Mouse (Mus musculus): ENCODE measurements around the gene Sdhd.

The Sdhd gene

DNA sequence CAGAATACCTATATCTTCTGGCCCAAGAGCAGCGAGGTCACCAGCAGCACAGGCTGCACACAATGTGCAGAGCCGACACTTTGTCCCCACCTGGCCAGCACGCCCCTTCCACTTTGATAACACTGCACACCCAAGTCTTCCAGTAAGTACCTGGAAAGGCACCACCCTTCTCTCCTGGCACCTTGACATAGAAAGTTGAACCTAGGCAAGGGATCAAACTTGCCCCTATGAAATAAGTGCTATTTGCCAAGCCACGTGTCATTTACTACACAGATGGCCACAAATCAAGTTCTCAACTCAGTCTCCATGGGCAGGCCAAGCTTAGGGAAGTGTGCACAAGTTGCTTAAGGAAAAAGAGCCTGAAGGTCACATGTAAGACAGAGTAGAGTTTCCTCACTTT lies 16.7 kb downstream of the Sdhd start:
- DNase-seq (ENCODE audit: low read depth, low spot score), result no peak

DNA sequence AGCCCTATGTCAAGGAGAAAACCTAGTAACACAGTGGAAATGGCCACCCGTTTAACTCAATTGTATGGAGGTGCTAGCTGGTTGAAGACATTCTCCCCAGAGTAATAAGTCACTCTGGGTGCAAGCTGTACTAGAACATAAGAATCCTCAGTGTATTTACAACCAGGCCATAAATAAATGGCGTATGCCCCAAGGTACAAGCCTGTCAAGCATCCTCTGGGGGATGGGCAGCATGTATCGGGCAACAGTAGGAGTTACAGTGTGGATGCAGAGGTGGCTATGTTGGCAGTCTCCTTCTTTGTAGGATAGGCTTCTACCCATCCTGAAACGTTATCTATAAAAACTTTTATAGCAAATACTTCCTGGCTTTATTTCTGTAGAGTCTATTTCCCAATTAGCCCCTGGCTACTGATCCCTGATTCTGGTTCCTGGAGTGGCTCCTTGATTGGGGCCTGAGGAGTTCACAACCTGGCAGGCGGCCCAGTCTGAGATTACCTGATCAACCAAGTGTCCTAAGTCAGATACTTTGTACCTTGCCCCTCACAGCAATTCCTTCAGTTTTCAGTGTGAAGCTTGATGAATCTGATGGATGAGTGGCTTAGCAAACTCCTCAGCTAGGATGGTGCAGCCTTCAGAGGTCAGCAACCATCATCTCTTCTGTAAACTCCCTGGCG lies 18.3 kb downstream of the Sdhd start:
- no peak for DNase-seq (ENCODE audit: low read depth, low spot score)

DNA sequence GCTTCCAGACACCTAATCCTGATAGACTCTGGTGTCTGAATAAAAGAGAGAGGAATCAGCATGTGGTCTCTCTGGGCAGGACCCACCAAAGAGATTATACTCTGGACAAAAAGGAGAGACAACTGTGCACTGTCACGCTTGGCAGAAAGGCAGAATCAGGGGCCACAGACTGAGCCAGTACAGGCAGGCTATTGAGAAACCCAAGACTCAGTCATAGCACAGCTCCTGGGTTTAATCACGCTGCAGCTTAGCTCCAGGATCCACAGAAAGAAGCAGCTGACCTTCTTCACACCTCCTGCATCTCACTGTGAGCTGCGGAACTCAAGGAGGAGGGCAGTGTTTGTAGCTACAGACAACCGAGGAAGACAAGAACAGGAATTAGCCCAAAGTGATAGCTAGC lies 23.2 kb downstream of the Sdhd start:
- DNase-seq (ENCODE audit: low read depth, low spot score), result no peak

DNA sequence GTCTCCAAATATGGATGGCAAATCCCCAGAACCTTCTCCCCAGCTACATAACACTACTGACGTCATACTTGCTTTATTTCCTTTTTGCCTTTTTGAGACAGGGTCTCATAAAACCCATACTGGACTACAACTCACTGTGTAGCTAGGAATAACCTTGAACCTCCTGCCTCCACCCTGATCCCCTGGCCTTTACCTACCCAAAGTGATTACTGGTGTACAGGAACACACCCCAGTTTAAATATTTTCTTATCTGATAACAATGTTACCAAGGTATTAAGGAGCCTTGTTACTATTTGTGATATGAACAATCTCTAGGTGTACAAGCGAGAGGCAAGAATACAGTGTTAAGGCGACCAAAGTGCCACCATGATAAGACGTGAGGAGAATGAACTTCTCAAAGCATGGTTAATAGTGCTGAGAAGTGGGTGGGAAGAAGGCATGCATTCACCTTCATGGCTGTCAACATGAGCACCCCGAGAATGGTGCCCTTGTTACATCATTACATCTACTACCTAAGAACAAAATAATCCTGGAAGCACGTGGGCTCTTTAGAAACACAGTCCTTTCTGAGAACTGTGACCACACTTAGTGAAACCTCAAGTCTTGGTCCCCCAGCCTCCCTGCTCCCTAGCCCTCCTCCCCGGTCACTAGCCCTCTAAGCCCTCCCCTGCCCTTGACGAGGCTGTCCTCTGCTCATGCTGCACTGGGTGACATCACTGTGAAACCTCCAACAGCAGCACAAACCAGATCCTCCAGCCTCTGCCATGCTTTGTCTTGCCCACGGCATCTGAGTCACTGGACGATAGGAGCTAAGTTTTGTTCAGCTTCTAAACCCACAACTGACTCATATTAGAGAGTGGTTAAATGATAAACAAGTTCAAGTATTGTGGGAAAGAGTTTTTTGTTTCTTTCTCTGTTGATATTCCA lies 33.8 kb downstream of the Sdhd start:
- no peak for DNase-seq (ENCODE audit: low read depth, low spot score)

DNA sequence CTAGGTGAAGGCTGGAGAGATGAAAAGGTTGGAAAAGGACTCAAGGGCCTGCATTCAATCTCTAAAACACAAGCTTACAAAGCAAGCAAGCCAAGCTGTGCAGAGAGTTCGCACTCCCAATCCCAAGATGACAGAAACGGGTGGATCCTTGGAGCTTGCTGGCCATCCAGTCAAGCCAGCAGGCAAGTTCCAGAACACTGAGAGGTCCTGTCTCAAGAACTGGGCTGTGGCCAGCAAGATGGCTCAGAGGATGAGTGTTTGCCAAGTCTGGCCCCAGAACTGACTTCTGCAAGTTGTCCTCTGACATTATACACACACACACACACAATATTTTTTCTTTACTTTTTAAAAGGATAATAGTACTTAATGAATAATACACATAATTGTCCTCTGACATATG lies 35.7 kb downstream of the Sdhd start:
- no peak for DNase-seq (ENCODE audit: low read depth, low spot score)

DNA sequence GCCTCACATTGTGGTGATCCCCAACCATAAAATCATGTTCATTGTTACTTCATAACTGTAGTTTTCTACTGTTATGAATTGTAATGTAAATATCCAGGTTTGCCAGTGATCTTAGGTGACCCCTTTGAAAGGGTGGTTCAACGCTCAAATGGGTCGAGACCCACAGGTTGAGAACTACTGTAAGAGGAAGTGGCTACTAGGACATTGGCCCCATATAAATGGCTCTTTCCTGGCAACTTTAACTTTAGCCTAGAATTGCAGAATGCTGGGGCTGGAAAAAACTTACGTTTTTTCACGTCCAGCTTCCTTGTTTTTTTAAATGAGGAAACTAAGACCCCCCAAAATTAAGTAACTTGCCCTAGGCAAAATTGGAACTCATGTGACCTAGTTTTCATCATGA lies 36.2 kb downstream of the Sdhd start:
- DNase-seq (ENCODE audit: low read depth, low spot score), result no peak

DNA sequence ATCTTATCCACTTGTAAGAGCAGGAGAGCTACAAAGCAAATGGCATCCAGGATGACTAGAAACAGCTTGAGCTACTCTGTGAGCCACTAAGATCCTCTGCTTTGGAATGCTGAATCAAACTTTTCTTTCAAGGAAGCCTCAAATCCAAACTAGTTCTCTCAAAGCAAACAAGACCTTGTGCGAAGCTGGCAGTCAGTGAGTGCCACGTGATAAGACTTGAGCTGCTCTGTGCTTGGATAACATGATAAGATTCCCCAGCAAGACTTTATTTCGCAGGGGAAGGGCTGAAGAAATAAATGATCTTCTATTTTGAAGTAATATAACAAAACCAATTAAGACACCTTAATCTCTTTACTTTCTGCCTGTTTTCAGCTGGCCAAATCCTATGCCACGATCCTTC lies 37.7 kb downstream of the Sdhd start:
- no peak for DNase-seq (ENCODE audit: low read depth, low spot score)

DNA sequence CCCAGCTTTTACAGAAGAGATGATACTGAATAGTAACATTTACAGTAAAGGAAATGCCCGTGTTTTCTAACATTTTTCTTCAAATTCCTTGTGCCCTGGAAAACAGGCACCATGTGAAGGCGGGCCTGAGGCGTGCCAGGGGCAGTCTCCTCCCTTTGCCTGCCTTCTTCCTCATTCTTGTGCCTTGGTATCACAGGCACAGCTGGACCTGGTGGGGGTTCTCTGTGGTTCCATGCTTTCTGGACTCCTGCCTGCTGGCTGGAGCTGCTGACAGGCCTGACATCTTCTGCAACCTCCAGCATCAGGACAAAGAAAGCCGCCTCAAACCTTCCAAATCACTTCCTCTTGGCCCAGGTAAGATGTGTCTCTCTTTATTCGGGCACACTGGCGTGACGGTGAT lies 38.4 kb downstream of the Sdhd start:
- DNase-seq (ENCODE audit: low read depth, low spot score), result no peak

DNA sequence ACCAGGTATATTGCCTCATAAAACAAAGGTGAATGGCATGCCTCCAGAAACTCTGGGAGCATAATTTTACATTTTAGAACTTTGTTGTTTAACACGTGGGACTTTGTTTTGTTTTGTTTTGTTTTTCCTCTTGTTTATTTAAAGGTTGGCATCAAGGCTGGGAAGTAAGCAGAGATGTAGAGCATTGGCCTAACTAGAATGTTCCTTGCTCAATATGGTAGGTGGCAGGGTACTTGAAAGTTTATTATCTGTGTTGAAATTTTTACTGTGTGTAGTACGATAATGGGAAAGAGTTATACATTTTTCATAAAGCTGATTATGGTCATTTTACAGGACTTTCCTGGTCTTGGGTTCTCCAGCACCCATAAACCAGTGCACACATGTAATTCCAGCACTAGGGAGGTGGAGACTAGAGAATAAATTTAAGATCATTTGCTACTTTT lies 41.7 kb downstream of the Sdhd start:
- no peak for DNase-seq (ENCODE audit: low read depth, low spot score)

DNA sequence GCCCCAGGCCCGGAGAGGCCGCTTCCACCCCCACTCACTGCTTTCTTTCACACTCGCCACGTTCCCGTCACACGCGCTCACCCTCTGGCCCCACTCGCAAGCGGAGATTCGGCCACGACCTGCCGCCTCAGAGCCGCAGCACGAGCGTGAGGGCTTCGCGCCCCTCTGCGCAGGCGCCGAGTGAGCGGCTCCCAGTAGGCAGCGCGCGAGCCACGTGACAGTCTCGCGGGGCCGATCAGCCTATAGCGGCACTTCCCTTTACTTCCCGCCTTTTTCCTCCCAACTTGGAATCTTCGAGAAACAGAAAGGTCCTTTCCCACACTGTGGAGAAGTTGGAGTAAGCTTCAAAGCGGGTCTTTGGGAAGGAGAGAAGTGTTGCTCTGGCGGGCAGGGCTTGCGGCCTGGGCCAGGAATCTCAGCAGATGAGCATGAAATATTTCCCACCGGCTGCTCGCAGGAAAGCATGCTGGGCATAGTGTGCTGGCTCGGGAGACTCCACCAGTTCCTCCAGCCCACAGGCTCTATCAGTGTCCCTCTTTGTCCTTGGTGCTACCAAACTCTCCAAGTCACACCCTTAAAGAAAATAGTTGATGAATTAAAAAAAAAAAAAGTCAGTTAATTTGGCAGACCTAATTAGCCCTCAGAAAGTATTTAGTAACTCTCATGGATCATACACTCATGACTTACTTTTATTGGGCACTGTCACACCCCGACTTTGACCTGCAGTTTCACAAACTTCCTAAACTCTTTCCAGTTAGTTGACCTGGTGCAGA lies 42.3 kb downstream of the Sdhd start, which contains the start of gene Tex12:
Tex12 (minus strand) TSS at position 181 of the 773 bp plus-strand sequence.
- DNase-seq (ENCODE audit: low read depth, low spot score), result no peak

DNA sequence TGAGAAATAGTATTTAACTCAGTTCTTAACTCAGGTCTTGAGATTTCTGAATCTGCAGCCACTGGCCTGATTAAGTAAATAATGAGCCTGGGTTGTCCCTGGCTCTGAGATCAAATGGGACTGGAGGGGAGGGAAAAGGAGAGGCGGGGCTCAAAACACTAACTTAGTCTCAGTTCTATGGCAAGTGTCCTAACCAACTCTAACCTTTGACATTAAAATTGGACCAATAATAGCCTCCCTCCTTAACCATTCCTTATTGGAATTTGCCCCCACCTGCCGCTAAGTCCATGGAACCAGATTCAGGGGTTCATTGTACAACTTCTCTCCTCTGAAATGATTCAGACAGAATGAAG lies 48.5 kb downstream of the Sdhd start, which contains the start of gene Bco2:
Bco2 (minus strand) TSS at position 88 of the 353 bp plus-strand sequence.
- DNase-seq (ENCODE audit: low read depth, low spot score), result no peak

DNA sequence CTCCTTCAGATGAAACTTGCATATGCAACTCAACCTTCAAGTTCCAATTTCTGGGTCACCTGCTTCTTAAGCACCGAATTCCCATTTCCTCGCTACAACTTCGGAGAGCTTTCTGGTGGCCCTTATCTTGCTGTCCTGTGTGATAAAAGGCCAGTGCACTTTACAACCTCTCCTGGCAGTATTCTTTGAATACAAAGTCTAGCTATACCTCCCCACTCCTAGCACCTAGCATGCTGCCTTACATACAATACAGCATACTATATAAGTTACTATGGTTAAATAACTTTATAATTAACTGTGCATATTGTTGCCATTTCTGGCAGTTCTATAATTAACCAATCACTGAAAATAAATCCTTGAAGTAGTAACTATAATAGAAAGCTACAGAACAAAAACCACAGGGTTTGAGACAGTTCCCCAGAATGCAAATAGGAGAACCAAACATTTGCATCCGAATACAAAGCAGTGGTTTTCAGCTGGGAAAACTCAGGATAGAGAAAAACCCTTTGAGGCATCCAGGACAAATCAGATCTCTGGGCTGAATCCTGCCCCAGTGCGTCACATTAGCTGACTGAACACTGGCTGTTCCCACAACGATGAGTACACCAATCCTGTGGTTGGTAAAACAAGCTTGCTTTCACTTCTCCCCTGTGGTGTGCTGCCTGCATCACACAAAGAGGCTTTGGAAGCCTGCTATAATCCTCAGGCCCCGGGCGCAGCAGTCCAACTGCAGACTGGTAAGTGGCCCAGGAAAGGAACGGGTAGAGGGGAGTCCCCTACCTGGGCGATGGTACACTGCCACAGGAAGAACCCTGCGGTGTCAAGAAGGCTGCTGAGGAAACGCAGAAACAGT lies 49.1 kb downstream of the Sdhd start, which contains the start of gene Il18:
Il18 (plus strand) TSS at position 587 of the 853 bp plus-strand sequence.
- DNase-seq (ENCODE audit: low read depth, low spot score), result no peak

DNA sequence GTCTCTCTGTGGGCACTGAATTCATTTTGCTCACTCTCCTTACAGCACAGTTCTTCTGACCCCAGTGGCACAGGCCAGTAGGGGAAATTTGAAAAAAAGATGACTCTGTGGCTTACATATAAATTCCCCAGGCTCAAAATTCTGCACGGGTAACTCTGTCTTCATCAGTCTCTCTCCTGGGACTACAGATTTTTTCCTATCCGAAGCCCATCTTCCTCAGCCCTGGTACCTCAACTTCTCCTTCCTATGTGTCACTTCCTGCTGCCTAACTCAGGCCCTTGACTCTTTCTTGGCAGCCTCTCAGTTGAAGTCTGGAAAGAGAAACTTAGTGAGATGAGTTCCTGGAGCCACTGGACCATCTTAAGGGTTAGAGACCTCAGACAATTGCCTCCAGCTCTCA lies 50.1 kb downstream of the Sdhd start:
- no peak for DNase-seq (ENCODE audit: low read depth, low spot score)

DNA sequence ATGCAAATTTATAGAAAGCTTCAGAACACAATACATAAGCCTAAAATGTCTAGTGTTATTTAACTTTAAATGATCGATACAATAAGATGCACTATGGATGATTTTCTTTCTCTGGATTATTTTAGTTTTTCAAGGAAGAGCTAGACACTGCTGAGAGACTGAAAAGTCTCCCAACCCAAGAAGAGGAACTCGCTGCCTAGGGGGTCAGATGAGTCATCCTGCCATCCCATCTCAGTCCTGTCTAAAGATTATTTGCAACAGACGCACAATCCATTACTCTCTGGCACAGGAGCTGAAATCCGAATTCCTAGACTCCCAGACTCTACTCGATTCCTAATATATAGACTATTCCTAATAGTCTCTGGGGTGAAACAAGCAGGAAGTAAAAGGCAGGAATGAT lies 51.4 kb downstream of the Sdhd start:
- no peak for DNase-seq (ENCODE audit: low read depth, low spot score)

DNA sequence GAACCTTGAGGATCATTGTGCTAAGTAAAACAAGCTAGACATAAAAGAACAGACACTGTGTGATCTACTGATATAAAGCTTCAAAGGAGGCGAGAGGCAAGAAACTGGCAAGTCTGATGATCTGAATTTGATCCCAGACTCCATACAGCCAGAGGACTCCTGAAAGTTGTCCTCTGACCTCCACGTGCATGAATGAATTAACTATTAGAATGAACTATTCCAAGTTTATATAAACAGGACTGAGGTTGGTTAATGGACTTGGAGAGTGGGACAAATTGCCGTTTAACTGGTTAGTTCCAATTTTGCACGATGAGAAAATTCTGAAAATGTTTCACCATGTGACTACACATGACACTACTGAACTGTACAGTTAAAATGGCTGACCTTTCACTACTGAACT lies 54.7 kb downstream of the Sdhd start:
- DNase-seq (ENCODE audit: low read depth, low spot score), result no peak

DNA sequence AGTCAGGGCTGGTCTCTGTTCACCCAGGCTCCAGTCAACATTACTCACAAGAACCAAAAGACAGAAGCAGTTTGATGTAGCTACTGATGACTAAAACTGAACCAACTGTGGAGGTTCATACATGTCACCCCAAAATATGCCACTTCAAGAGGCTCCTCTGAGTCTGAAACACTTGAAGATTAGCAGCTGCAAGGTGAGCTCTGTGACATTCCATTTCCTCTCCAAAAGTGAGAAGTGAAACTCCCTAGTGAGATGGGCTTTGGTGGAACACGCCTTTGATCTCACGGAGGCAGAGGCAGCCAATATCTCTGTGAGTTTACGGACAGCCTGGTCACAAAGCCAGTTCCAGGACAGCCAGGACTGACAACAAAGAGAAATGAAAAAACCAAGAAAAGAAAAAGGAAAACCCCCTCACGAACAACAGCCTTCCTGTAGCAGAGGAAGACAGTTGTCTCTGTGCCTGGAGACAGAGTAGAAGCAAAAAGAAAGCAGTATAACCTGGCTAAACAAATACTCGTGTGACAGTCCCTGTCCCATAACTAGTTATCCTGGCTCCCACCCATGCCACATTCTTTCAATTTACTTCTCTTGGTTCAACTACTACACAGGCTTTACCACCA lies 55.6 kb downstream of the Sdhd start:
- DNase-seq (ENCODE audit: low read depth, low spot score), result no peak

Measured in embryo, embryonic 11.5 days (tissue).